Mouse (Mus musculus) testis, adult 2 months (tissue): ENCODE measurements around the gene Atn1. TPM values are rescaled to one million over a fixed set of nuclear protein-coding genes. Genes with fewer than 3 reads are reported as not detected.

ENCODE experiments used
- H3K27ac ChIP-seq: fragments of 200-500 bp; 2 replicates; pipeline ENCODE4 v1.5.1; 2012; ENCODE audit warnings: low read depth, low read length; ENCODE audit not compliant: control insufficient read depth, insufficient read depth
- H3K27me3 ChIP-seq: fragments of 200-500 bp; 2 replicates; pipeline ENCODE4 v1.6.1; 2012; ENCODE audit warnings: mild to moderate bottlenecking, low read length, moderate library complexity; ENCODE audit not compliant: control insufficient read depth, insufficient read depth
- H3K36me3 ChIP-seq: fragments of 200-500 bp; 2 replicates; pipeline ENCODE4 v1.6.1; 2012; ENCODE audit warnings: mild to moderate bottlenecking, low read length; ENCODE audit not compliant: control insufficient read depth, insufficient read depth
- H3K4me1 ChIP-seq: fragments of 200-500 bp; 2 replicates; pipeline ENCODE4 v1.6.1; 2012; ENCODE audit warnings: low read length; ENCODE audit not compliant: control insufficient read depth, insufficient read depth
- H3K4me3 ChIP-seq: fragments of 200-500 bp; 2 replicates; pipeline ENCODE4 v1.5.1; 2012; ENCODE audit warnings: low read depth, mild to moderate bottlenecking, low read length, moderate library complexity, mixed read lengths; ENCODE audit not compliant: control insufficient read depth
- CTCF ChIP-seq: fragments of 200-500 bp; IDR thresholded peaks from 2 replicates; pipeline ENCODE4 v1.5.1; 2012; ENCODE audit warnings: low read depth, mild to moderate bottlenecking, inconsistent platforms, low read length, moderate library complexity; ENCODE audit not compliant: control insufficient read depth, insufficient read depth, insufficient replicate concordance
- POLR2A ChIP-seq: fragments of 200-500 bp; IDR thresholded peaks from 2 replicates; pipeline ENCODE4 v1.6.1; 2012; ENCODE audit warnings: low read depth, mild to moderate bottlenecking, inconsistent platforms, low read length, moderate library complexity; ENCODE audit not compliant: control insufficient read depth
- polyA plus RNA-seq: library from polyadenylated mRNA; depleted of rRNA; stranded (reverse); fragments of >200 nt; gene quantifications from 2 replicates; pipeline ENCODE4 v1.2.3, GENCODE M21; 2012

Gene Atn1
- polyA plus RNA-seq, 1 experiment: 76.1 TPM

DNA sequence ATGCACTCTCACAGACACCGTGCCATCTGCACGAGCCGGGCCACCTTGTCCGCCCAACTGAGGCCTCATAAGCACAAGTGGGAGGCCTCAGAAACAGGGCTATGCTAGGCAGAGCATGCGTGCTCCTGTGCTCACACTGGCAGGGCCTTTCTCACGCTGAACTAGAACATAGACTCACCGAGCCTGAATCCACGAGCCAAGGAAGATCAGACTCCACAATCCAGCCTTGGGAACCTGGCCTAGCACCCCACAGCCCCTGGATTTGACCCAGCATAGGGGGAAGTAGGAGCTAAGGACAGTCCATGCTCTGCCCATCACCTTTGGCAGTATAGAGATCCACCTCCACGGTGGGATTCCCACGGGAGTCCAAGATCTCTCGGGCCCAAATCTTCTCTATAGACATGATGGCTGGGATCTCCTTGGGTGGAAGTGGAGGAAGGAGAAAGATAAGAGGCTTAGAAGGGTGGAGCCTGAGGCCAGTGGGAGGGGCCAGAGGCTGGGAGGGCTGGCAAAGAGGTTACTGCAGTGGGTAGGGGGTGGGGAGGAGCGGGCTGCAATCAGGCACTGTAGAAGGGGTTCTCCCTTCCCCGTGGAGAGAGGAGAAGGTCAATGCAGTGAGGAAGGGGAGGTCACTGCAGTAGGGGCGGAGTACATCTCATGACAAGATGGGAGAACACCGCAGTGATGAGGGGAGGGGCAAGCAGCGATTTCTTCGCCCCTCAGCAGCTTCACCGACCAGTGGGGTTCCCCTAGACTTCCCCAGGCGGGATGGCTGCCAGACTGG is 11.8 kb upstream of the Atn1 start:
- peaks cover 22% of the 10 kb centered on the region for H3K4me1 ChIP-seq
- TF ChIP-seq POLR2A (no peak), CTCF (no peak)
- H3K27me3 ChIP-seq: no peaks in the 10 kb centered on the region
- H3K36me3 ChIP-seq: no peaks in the 10 kb centered on the region; the same call in none of the 2 replicates
- no peak overlapping the region for H3K4me3 ChIP-seq
- H3K27ac ChIP-seq: no peak overlapping the region

DNA sequence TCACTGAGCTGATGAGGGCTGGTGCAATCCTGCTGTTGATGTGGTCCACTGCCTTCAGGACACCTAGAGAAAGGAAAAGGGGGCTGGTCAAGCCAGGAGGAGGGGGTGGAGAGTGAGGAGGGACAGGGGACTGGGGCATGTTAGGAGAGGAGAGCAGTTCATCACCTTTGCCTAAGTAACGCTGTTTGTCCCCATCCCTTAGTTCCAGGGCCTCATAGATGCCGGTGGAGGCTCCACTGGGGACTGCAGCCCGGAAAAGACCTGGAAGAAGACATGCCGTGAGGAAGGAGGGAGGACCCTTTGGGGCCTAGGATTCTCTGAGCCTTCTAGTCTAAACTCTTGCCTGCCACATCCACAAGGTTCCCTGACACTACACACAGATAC is 11.2 kb upstream of the Atn1 start:
- Histone ChIP-seq H3K4me1 (peaks cover 25% of the 10 kb centered on the region), H3K27ac (no peak overlapping the region), H3K36me3 (no peaks in the 10 kb centered on the region; the same call in none of the 2 replicates), H3K27me3 (no peaks in the 10 kb centered on the region), H3K4me3 (no peak overlapping the region)
- TF ChIP-seq POLR2A (no peak), CTCF (no peak)

DNA sequence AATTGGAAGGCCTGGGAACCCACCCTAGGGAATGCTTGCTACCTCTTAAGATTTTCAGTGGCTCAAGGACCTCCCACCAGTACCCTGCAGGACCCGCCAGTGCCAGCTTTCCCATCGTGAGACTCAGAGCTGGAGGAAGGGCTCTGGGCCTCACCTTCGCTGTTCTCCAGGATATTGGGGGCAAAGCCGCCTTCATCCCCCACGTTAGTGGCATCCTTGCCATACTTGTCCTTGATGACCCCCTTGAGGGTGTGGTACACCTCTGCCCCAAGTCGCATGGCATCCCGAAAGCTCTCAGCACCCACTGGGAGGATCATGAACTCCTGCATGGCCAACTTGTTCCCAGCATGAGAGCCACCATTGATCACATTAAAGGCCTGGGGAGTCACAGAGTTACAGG is 9.6 kb upstream of the Atn1 start:
- Histone ChIP-seq H3K4me3 (no peak overlapping the region), H3K36me3 (no peaks in the 10 kb centered on the region; the same call in 1 of the 2 replicates), H3K27ac (no peak overlapping the region), H3K27me3 (no peaks in the 10 kb centered on the region), H3K4me1 (peaks cover 27% of the 10 kb centered on the region)
- no peak for TF ChIP-seq CTCF
- TF ChIP-seq POLR2A: no peak

DNA sequence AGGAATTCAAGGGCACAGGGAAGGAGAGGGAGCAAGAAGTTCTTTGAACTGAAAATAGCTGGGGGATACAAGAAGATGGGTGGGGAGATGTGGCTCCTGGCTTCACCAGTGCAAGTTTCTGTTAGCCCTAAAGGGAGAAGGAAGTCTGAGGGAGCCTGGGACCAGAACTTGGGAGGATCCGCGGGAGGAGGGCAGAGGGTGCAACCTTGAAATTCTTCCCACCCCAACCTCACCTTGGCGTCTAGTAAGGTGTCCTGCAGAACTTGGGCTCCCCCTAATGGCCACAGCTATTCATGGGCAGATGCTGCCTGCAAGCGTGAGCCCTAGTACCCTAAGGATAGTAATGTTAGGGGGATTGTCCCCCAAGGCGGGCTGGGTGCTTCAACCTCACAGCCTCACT is 2.9 kb upstream of the Atn1 start:
- H3K4me1 ChIP-seq: peaks cover 18% of the 10 kb centered on the region
- TF ChIP-seq POLR2A: no peak
- TF ChIP-seq CTCF: peak; percentile 84; the same call in 1 of the 2 replicates
- no peaks in the 10 kb centered on the region; the same call in 1 of the 2 replicates for H3K27me3 ChIP-seq
- no peaks in the 10 kb centered on the region for H3K36me3 ChIP-seq
- H3K4me3 ChIP-seq: no peak overlapping the region
- no peak overlapping the region for H3K27ac ChIP-seq

DNA sequence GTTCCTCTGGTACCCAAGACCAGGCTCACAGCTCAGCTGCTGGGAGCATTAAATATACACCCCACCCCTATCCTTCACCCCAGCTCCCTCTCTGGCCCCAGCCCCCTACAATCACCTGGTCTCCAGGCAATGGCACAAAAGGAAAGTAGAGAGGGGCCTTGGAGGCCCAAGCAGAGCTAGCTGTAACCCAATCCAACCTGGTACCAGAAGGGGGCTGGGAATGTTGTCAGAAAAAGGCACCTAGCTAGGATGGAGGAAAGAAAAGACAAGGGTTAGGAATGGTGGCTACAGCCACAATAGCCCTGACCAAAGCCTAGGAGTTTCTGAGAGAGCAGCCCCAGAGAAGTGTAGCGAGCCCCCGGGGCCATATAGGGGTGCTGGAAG is 2.5 kb upstream of the Atn1 start:
- no peaks in the 10 kb centered on the region; the same call in 1 of the 2 replicates for H3K27me3 ChIP-seq
- H3K36me3 ChIP-seq: no peaks in the 10 kb centered on the region
- no peak overlapping the region for H3K4me3 ChIP-seq
- peaks cover 18% of the 10 kb centered on the region for H3K4me1 ChIP-seq
- no peak for TF ChIP-seq CTCF
- TF ChIP-seq POLR2A: no peak
- no peak overlapping the region for H3K27ac ChIP-seq

DNA sequence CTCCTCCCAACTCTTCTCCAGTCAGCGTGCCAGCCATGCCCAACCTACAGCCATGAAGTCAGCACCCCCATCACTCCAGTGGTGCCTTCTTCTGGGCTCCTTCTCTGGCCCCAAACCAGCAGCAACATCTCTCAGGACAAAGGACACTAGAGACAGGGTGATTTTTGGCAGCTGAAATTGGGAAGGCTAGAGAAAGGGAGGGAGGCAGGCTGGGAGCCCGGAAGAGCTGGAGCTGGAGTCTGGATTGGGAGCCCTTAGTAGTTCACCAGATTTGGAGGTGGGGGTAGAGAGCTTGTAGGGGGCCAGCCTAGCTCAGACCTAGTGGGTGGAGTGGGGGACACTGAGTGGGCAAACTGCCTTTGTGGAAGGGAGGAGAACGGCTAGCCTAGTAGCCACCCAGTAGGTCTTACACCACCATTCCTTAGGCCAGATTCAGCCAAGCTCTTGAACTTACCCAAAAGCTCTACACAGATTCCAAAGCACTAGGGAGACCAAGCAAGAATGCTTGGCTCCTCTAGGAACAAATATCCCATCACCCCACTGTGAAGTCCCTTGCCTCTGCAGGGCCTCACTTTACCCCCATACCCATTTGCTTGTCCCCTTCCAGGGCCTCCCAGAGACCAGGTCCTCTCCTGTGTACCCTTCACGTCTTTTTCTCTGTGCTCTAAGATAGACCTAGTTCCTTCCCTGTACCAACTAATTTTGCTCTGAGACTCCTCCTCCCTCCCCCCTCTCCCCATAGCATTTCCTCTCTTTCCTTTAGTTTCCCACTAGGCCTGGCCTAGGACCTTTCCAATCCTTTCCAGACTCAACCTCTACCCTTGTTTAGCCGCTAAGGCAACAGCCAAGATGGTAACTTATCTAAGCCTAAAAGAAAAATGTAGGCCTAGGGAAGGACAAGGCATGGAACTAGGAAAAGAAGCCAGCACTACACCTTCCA is 1.9 kb upstream of the Atn1 start:
- H3K36me3 ChIP-seq: no peaks in the 10 kb centered on the region
- peak overlapping the region; percentile 2; the same call in 1 of the 2 replicates for H3K27ac ChIP-seq
- H3K4me3 ChIP-seq: no peak overlapping the region
- H3K4me1 ChIP-seq: peaks cover 15% of the 10 kb centered on the region
- H3K27me3 ChIP-seq: no peaks in the 10 kb centered on the region; the same call in 1 of the 2 replicates
- TF ChIP-seq CTCF: no peak
- no peak for TF ChIP-seq POLR2A
